Mouse (Mus musculus): ENCODE results near the gene Hspa5. TPM values are rescaled to one million over a fixed set of nuclear protein-coding genes. Genes with fewer than 3 reads are reported as not detected.

Gene Hspa5
- total RNA-seq, 1 experiment: 1,484 TPM

DNA sequence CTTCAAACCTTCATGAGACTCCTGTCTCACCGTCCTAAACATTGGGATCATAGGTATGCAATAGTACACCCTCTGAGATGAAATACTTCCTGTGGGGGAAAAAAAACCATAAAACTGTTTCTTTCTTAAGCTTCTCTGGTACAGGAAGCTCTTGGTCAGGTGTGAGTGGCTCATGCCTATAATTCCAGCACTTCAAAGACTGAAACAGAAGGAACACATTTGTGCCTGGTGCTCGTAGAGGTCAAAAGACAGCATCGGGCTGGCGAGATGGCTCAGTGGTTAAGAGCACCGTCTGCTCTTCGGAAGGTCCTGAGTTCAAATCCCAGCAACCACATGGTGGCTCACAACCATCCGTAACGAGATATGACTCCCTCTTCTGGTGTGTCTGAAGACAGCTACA lies 27.3 kb upstream of the Hspa5 start:
- no peak overlapping the region for H3K9ac ChIP-seq (ENCODE audit: insufficient read depth, low read depth, low read length, poor library complexity, severe bottlenecking)
- TF ChIP-seq ZNF384 (IDR thresholded peaks at IDR 0.05; ENCODE audit: low read depth, low read length): no peak
- no peak for TF ChIP-seq CHD2 (IDR thresholded peaks at IDR 0.05; ENCODE audit: low read depth, low read length)
- no peak for TF ChIP-seq MAFK (IDR thresholded peaks at IDR 0.05; ENCODE audit: insufficient read depth, low read depth, low read length)
- TF ChIP-seq HCFC1 (IDR thresholded peaks at IDR 0.05; ENCODE audit: borderline replicate concordance, insufficient read depth, low read length): no peak
- TF ChIP-seq ZC3H11A (IDR thresholded peaks at IDR 0.05; ENCODE audit: borderline replicate concordance, low read depth, low read length): no peak
- H3K4me3 ChIP-seq (ENCODE audit: insufficient read depth in 1 of 2, low read depth in 1 of 2, low read length in 2 of 2, poor library complexity in 1 of 2, severe bottlenecking in 1 of 2): no peak overlapping the region
- DNase-seq (ENCODE audit: low read depth, low spot score): no peak
- no peaks in the 10 kb centered on the region for H3K4me1 ChIP-seq (ENCODE audit: control insufficient read depth in 2 of 2, insufficient read depth in 2 of 2, low read length in 2 of 2, poor library complexity in 1 of 2)
- in situ Hi-C loops (cut with MboI; ENCODE audit: low sequenced_read_pairs in 2 of 2, unreplicated experiment in 2 of 2): no loop called here
- H3K27ac ChIP-seq (ENCODE audit: insufficient read depth, low read depth, low read length, poor library complexity, severe bottlenecking): no peak overlapping the region
- peaks cover 2% of the 10 kb centered on the region; the same call in 1 of the 2 replicates for H3K36me3 ChIP-seq (ENCODE audit: control insufficient read depth, insufficient read depth, low read length, poor library complexity, severe bottlenecking)
- H3K9me3 ChIP-seq (ENCODE audit: control insufficient read depth, insufficient read depth, low read depth, low read length): no peaks in the 10 kb centered on the region

DNA sequence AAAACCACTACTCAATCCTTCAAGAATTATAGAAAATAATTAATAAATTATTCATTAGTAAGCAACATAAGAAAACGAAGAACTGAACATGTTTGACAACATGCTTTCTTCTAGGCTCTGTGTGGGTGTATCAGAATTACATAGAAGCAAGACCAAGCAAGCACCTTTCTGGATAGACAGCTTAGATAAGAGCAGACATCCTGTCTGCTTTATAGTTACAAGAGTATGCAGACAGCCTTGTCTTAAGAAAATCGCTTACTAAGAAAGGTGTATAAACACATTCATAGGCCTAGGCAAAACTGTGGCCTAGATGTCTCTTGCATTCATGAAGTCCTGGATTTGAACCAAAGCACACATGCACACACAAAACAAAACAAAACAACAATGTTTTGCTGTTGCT lies 26.1 kb upstream of the Hspa5 start:
- DNase-seq (ENCODE audit: low read depth, low spot score): no peak
- H3K27ac ChIP-seq (ENCODE audit: insufficient read depth, low read depth, low read length, poor library complexity, severe bottlenecking): no peak overlapping the region
- peaks cover 2% of the 10 kb centered on the region; the same call in 1 of the 2 replicates for H3K36me3 ChIP-seq (ENCODE audit: control insufficient read depth, insufficient read depth, low read length, poor library complexity, severe bottlenecking)
- TF ChIP-seq HCFC1 (IDR thresholded peaks at IDR 0.05; ENCODE audit: borderline replicate concordance, insufficient read depth, low read length) (no peak), ZNF384 (IDR thresholded peaks at IDR 0.05; ENCODE audit: low read depth, low read length) (no peak), ZC3H11A (IDR thresholded peaks at IDR 0.05; ENCODE audit: borderline replicate concordance, low read depth, low read length) (no peak), CHD2 (IDR thresholded peaks at IDR 0.05; ENCODE audit: low read depth, low read length) (no peak), MAFK (IDR thresholded peaks at IDR 0.05; ENCODE audit: insufficient read depth, low read depth, low read length) (no peak)
- in situ Hi-C loops (cut with MboI; ENCODE audit: low sequenced_read_pairs in 2 of 2, unreplicated experiment in 2 of 2): no loop called here
- no peaks in the 10 kb centered on the region for H3K4me1 ChIP-seq (ENCODE audit: control insufficient read depth in 2 of 2, insufficient read depth in 2 of 2, low read length in 2 of 2, poor library complexity in 1 of 2)
- no peak overlapping the region for H3K4me3 ChIP-seq (ENCODE audit: insufficient read depth in 1 of 2, low read depth in 1 of 2, low read length in 2 of 2, poor library complexity in 1 of 2, severe bottlenecking in 1 of 2)
- H3K9me3 ChIP-seq (ENCODE audit: control insufficient read depth, insufficient read depth, low read depth, low read length): no peaks in the 10 kb centered on the region
- no peak overlapping the region for H3K9ac ChIP-seq (ENCODE audit: insufficient read depth, low read depth, low read length, poor library complexity, severe bottlenecking)

DNA sequence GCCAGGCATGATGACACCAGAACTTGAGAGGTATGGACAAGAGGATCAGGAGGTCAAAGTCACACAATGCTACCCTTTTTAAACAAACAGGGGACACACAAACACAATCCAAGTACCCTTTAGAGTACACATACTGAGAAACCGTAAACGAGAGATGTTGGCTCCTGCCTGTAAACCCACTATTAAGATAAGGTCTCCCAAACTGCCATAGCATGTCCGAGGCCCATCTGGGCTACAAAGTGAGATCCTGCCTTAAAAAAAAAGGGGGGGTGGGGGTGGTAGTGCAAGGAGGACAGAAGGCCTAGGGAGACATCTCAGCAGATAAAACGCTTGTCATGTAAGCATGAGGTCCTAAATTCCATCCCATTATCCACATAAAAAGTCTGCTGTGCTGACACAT lies 23.3 kb upstream of the Hspa5 start:
- Histone ChIP-seq H3K9me3 (ENCODE audit: control insufficient read depth, insufficient read depth, low read depth, low read length) (no peaks in the 10 kb centered on the region), H3K9ac (ENCODE audit: insufficient read depth, low read depth, low read length, poor library complexity, severe bottlenecking) (no peak overlapping the region), H3K4me1 (ENCODE audit: control insufficient read depth in 2 of 2, insufficient read depth in 2 of 2, low read length in 2 of 2, poor library complexity in 1 of 2) (0 out of 4 replicates have a peak, but pooled peaks cover 0 to 2% of the 10 kb centered on the region in 2 experiments), H3K27ac (ENCODE audit: insufficient read depth, low read depth, low read length, poor library complexity, severe bottlenecking) (no peak overlapping the region), H3K36me3 (ENCODE audit: control insufficient read depth, insufficient read depth, low read length, poor library complexity, severe bottlenecking) (peaks cover 2% of the 10 kb centered on the region; the same call in 1 of the 2 replicates), H3K4me3 (ENCODE audit: insufficient read depth in 1 of 2, low read depth in 1 of 2, low read length in 2 of 2, poor library complexity in 1 of 2, severe bottlenecking in 1 of 2) (no peak overlapping the region)
- in situ Hi-C loops (cut with MboI; ENCODE audit: low sequenced_read_pairs in 2 of 2, unreplicated experiment in 2 of 2): no loop called here
- no peak for TF ChIP-seq ZNF384 (IDR thresholded peaks at IDR 0.05; ENCODE audit: low read depth, low read length)
- no peak for TF ChIP-seq CHD2 (IDR thresholded peaks at IDR 0.05; ENCODE audit: low read depth, low read length)
- no peak for DNase-seq (ENCODE audit: low read depth, low spot score)

DNA sequence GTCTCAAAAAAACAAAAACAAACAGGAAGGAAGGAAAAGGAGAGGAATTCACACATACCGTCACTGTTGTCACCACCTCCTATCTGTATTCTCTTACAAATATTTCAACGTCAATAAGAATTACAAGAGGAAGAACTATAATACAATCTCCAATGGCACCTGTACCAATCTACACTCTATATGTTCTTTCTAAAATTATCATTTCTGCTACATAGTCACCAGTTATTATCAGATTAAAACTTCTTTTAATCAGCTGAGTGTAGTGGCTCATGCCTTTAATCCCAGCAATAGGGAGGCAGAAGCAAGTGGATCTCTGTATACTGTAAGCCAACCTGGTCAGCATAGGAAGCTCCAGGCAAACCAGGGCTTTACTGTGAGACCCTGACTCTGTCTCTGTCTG lies 21.5 kb upstream of the Hspa5 start:
- Histone ChIP-seq H3K9me3 (ENCODE audit: control insufficient read depth, insufficient read depth, low read depth, low read length) (no peaks in the 10 kb centered on the region), H3K9ac (ENCODE audit: insufficient read depth, low read depth, low read length, poor library complexity, severe bottlenecking) (no peak overlapping the region), H3K36me3 (ENCODE audit: control insufficient read depth, insufficient read depth, low read length, poor library complexity, severe bottlenecking) (no peaks in the 10 kb centered on the region), H3K4me3 (ENCODE audit: insufficient read depth in 1 of 2, low read depth in 1 of 2, low read length in 2 of 2, poor library complexity in 1 of 2, severe bottlenecking in 1 of 2) (no peak overlapping the region), H3K27ac (ENCODE audit: insufficient read depth, low read depth, low read length, poor library complexity, severe bottlenecking) (no peak overlapping the region), H3K4me1 (ENCODE audit: control insufficient read depth in 2 of 2, insufficient read depth in 2 of 2, low read length in 2 of 2, poor library complexity in 1 of 2) (0 out of 4 replicates have a peak, but pooled peaks cover 0 to 2% of the 10 kb centered on the region in 2 experiments)
- TF ChIP-seq ZC3H11A (IDR thresholded peaks at IDR 0.05; ENCODE audit: borderline replicate concordance, low read depth, low read length) (no peak), CHD2 (IDR thresholded peaks at IDR 0.05; ENCODE audit: low read depth, low read length) (no peak), ZNF384 (IDR thresholded peaks at IDR 0.05; ENCODE audit: low read depth, low read length) (no peak), MAFK (IDR thresholded peaks at IDR 0.05; ENCODE audit: insufficient read depth, low read depth, low read length) (no peak), HCFC1 (IDR thresholded peaks at IDR 0.05; ENCODE audit: borderline replicate concordance, insufficient read depth, low read length) (no peak)
- DNase-seq (ENCODE audit: low read depth, low spot score): no peak
- in situ Hi-C loops (cut with MboI; ENCODE audit: low sequenced_read_pairs in 2 of 2, unreplicated experiment in 2 of 2): no loop called here
